Mouse (Mus musculus): ENCODE results near the gene Epb41l4b. TPM values are rescaled to one million over a fixed set of nuclear protein-coding genes. Genes with fewer than 3 reads are reported as not detected.

Gene Epb41l4b
- total and polyA plus RNA-seq, 3 experiments, result 0.11 TPM; not detected in 2

DNA sequence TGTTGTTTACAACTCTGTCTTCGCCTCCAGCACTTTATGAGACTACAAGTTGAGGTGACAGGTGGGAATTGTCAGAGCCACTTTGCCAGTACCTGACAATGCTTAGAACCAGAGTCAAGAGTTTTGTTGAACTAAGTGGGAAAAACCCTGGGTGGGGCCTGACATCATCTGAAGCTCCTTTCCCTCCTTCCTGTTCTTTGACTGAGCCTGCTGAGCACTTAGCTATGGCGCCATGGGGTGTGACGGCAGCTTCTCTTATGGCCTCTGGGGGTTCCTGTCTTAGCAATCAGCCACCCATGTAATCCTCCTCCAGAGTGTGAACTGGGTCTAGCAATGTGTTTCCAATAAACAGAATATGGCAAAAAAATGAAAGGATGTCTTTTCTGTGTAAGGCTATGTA is 119.7 kb downstream of the Epb41l4b start:
- no peak for DNase-seq (ENCODE audit: low spot score)
- TF ChIP-seq POLR2AphosphoS5 (IDR thresholded peaks at IDR 0.05; ENCODE audit: insufficient replicate concordance, low read depth, low read length) (no peak), GATA2 (IDR thresholded peaks at IDR 0.05; ENCODE audit: borderline replicate concordance, low read depth, low read length) (no peak)
- peaks cover 20% of the 10 kb centered on the region for H3K9me3 ChIP-seq (replicated peaks)
- no peaks in the 10 kb centered on the region for H3K36me3 ChIP-seq (replicated peaks)
- ATAC-seq (ENCODE audit: extremely low read depth, insufficient number of reproducible peaks, low FRiP score, poor library complexity, severe bottlenecking), result no peak
- H3K4me3 ChIP-seq (ENCODE audit: low read depth, low read length), result no peak overlapping the region
- H3K4me1 ChIP-seq (ENCODE audit: insufficient read depth, low read depth, low read length), result no peaks in the 10 kb centered on the region
- no peaks in the 10 kb centered on the region for H3K27me3 ChIP-seq (ENCODE audit: insufficient read depth, low read length)

DNA sequence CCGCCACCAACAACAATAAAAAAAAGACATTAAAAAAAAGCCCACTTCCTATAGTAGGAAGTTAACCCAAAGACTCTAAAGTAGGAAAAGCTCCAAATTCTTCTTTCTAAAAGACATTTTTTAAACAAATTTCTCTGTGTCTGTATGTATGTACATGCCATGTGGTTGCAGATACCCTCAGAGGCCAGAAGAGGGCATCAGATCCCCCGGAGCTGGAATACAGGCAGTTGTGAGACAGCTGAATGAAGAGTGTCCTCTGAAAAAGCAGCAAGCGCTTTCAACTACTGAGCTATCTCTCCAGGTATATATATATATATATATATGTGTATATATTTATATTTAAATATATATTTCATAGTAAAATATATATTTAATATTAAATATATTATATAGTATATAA is 121.9 kb downstream of the Epb41l4b start:
- Histone ChIP-seq H3K27me3 (ENCODE audit: insufficient read depth, low read length) (no peaks in the 10 kb centered on the region), H3K9me3 (replicated peaks) (peaks cover 22% of the 10 kb centered on the region), H3K4me3 (ENCODE audit: low read depth, low read length) (no peak overlapping the region), H3K4me1 (ENCODE audit: insufficient read depth, low read depth, low read length) (no peaks in the 10 kb centered on the region), H3K36me3 (replicated peaks) (no peaks in the 10 kb centered on the region)
- ATAC-seq (ENCODE audit: extremely low read depth, insufficient number of reproducible peaks, low FRiP score, poor library complexity, severe bottlenecking) (no peak), DNase-seq (ENCODE audit: low spot score) (no peak)
- TF ChIP-seq CTCF (IDR thresholded peaks at IDR 0.05; ENCODE audit: low read depth, low read length), result no peak
- no peak for TF ChIP-seq GATA1 (IDR thresholded peaks at IDR 0.05; ENCODE audit: borderline replicate concordance, low read length)

DNA sequence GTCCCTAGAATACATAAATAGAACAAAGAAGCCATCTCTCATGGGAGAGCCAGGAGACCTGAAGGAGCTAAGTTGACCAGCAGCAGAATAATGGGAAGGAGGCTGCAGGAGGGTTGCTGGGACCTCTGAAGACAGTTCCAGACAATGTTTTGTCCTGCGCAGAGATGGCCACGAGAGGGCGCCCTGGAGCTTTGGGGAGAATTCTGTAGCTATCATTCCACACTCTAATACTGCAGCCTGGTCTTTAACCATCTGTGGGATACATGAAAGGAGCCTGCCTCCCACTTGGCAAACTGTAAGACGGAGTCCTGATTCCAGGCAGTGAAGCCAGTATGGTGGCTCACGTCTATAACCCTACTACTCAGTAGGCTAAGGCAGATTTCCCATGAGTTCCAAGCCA is 126.0 kb downstream of the Epb41l4b start:
- Histone ChIP-seq H3K36me3 (replicated peaks) (no peaks in the 10 kb centered on the region), H3K9me3 (replicated peaks) (peaks cover 29% of the 10 kb centered on the region), H3K27me3 (ENCODE audit: insufficient read depth, low read length) (no peaks in the 10 kb centered on the region), H3K4me1 (ENCODE audit: insufficient read depth, low read depth, low read length) (no peaks in the 10 kb centered on the region), H3K4me3 (ENCODE audit: low read depth, low read length) (no peak overlapping the region)
- DNase-seq (ENCODE audit: low spot score) (no peak), ATAC-seq (ENCODE audit: extremely low read depth, insufficient number of reproducible peaks, low FRiP score, poor library complexity, severe bottlenecking) (no peak)
- TF ChIP-seq POLR2AphosphoS5 (IDR thresholded peaks at IDR 0.05; ENCODE audit: insufficient replicate concordance, low read depth, low read length) (no peak), CTCF (IDR thresholded peaks at IDR 0.05; ENCODE audit: low read depth, low read length) (no peak), GATA2 (IDR thresholded peaks at IDR 0.05; ENCODE audit: borderline replicate concordance, low read depth, low read length) (no peak), TAL1 (conservative IDR thresholded peaks at IDR 0.05; ENCODE audit: low read depth, low read length) (no peak), GATA1 (IDR thresholded peaks at IDR 0.05; ENCODE audit: borderline replicate concordance, low read length) (no peak)

DNA sequence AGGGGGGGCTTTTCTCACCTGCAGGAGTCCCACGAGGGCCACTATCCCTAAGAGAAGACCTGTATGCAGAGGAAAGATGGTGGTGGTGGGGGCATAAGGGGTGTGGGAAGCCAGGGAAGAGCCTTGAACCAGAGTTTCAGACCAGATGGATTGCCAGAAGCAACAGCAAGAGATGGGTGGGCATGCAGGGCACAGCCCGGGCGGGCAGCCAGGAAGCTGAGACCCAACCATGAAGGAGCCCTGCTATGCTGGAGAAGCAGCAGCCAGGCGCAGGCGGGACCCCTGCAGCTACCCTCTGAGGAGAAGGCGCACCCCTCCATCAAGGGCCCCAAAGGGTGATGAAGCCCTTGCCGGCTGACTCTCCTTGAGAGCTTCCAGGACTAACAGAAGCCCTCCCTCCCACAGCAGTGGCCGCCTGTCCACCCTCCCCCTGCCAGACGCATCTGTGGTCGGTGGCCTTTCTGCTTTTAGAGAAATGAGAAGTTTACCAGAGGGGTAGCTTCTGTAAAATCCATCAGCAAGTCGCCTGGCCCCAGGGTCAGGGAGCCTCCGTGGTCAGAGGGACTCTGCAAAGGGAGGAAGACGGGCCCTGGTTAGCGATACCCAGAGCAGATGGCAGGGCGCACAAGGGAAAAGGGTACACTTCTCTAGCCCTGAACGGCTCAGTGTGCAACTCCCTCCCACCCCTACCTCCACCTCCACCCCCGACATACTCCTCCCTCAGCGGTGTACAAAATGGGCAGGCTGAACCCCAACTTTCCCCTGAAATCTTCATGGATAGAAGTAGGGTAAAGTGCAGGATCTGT is 126.7 kb downstream of the Epb41l4b start:
- H3K9me3 ChIP-seq (replicated peaks), result peaks cover 29% of the 10 kb centered on the region
- no peaks in the 10 kb centered on the region for H3K27me3 ChIP-seq (ENCODE audit: insufficient read depth, low read length)
- DNase-seq (ENCODE audit: low spot score) (no peak), ATAC-seq (ENCODE audit: extremely low read depth, insufficient number of reproducible peaks, low FRiP score, poor library complexity, severe bottlenecking) (no peak)
- no peaks in the 10 kb centered on the region for H3K4me1 ChIP-seq (ENCODE audit: insufficient read depth, low read depth, low read length)
- no peak overlapping the region for H3K4me3 ChIP-seq (ENCODE audit: low read depth, low read length)
- TF ChIP-seq CTCF (IDR thresholded peaks at IDR 0.05; ENCODE audit: low read depth, low read length) (no peak), GATA1 (IDR thresholded peaks at IDR 0.05; ENCODE audit: borderline replicate concordance, low read length) (no peak), TAL1 (conservative IDR thresholded peaks at IDR 0.05; ENCODE audit: low read depth, low read length) (no peak), POLR2AphosphoS5 (IDR thresholded peaks at IDR 0.05; ENCODE audit: insufficient replicate concordance, low read depth, low read length) (no peak), GATA2 (IDR thresholded peaks at IDR 0.05; ENCODE audit: borderline replicate concordance, low read depth, low read length) (no peak)
- no peaks in the 10 kb centered on the region for H3K36me3 ChIP-seq (replicated peaks)

DNA sequence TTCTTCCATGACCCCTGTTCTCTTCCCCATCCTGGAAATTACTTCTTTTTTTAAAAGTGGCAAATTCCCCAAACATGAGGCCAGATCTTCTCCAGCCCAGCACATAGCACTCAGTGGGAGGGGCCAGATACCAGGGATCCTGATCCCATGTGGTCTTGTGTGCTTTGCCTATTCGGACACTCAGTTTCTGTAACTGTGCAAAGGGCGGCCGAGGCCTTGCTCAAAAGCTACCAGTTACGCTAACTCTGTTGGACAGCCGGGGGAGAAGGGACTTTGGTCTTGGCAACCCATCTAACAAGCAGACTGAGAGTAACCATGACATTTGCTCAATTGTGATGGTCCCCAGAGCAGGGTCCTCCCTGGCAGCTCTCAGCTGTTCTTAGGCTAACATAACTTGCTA is 128.2 kb downstream of the Epb41l4b start:
- H3K27me3 ChIP-seq (ENCODE audit: insufficient read depth, low read length), result no peaks in the 10 kb centered on the region
- ATAC-seq (ENCODE audit: extremely low read depth, insufficient number of reproducible peaks, low FRiP score, poor library complexity, severe bottlenecking) (no peak), DNase-seq (ENCODE audit: low spot score) (no peak)
- no peaks in the 10 kb centered on the region for H3K36me3 ChIP-seq (replicated peaks)
- peaks cover 36% of the 10 kb centered on the region for H3K9me3 ChIP-seq (replicated peaks)
- no peak for TF ChIP-seq GATA1 (IDR thresholded peaks at IDR 0.05; ENCODE audit: borderline replicate concordance, low read length)
- no peak for TF ChIP-seq CTCF (IDR thresholded peaks at IDR 0.05; ENCODE audit: low read depth, low read length)
- no peak for TF ChIP-seq GATA2 (IDR thresholded peaks at IDR 0.05; ENCODE audit: borderline replicate concordance, low read depth, low read length)
- no peak for TF ChIP-seq TAL1 (conservative IDR thresholded peaks at IDR 0.05; ENCODE audit: low read depth, low read length)
- TF ChIP-seq POLR2AphosphoS5 (IDR thresholded peaks at IDR 0.05; ENCODE audit: insufficient replicate concordance, low read depth, low read length), result no peak
- H3K4me1 ChIP-seq (ENCODE audit: insufficient read depth, low read depth, low read length), result no peaks in the 10 kb centered on the region
- H3K4me3 ChIP-seq (ENCODE audit: low read depth, low read length), result no peak overlapping the region

DNA sequence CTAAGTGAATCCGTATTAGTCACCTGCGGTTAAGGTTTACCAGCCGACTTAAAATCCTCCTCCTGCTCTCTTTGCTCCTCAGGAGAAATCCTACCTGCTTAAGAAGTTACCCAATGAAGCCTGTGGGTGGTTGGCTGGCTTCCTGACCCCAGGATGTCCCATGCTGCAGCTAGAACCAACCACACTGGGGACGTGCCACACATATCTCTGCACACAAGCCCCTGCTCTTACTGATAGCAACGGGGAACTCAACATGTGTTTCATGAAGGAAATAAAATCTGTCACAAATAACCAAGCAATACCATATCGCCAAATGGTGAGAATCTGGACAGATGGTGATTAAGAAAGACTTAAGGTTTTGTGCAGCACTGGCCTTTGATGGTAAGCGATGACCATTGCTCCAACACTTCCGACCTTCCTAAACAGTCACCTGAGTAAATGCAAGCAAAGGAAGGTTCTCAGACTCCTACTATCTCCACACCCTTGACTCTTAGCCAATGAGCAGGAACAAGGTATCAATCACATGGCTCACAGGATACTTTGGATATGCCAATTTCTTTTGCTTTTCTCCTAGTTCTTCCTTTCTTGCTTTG is 131.7 kb downstream of the Epb41l4b start:
- no peaks in the 10 kb centered on the region for H3K27me3 ChIP-seq (ENCODE audit: insufficient read depth, low read length)
- no peak overlapping the region for H3K4me3 ChIP-seq (ENCODE audit: low read depth, low read length)
- H3K9me3 ChIP-seq (replicated peaks), result peaks cover 42% of the 10 kb centered on the region
- H3K4me1 ChIP-seq (ENCODE audit: insufficient read depth, low read depth, low read length), result no peaks in the 10 kb centered on the region
- DNase-seq (ENCODE audit: low spot score) (no peak), ATAC-seq (ENCODE audit: extremely low read depth, insufficient number of reproducible peaks, low FRiP score, poor library complexity, severe bottlenecking) (no peak)
- H3K36me3 ChIP-seq (replicated peaks), result no peaks in the 10 kb centered on the region
- TF ChIP-seq POLR2AphosphoS5 (IDR thresholded peaks at IDR 0.05; ENCODE audit: insufficient replicate concordance, low read depth, low read length) (no peak), GATA1 (IDR thresholded peaks at IDR 0.05; ENCODE audit: borderline replicate concordance, low read length) (no peak), CTCF (IDR thresholded peaks at IDR 0.05; ENCODE audit: low read depth, low read length) (no peak), GATA2 (IDR thresholded peaks at IDR 0.05; ENCODE audit: borderline replicate concordance, low read depth, low read length) (no peak), TAL1 (conservative IDR thresholded peaks at IDR 0.05; ENCODE audit: low read depth, low read length) (no peak)

All from G1E (cell line).